Mouse (Mus musculus) cortical plate, adult 2 months (tissue): Measurements from ENCODE around the gene Zfp941.

ENCODE experiments used
- CTCF ChIP-seq: fragments of 200-500 bp; IDR thresholded peaks from 2 replicates; pipeline ENCODE4 v1.5.1; 2011; ENCODE audit warnings: mild to moderate bottlenecking, control low read depth, low read length; ENCODE audit not compliant: insufficient read depth; ENCODE audit errors: extremely low read depth
- POLR2A ChIP-seq: fragments of 200-500 bp; IDR thresholded peaks from 2 replicates; pipeline ENCODE4 v1.6.1; 2011; ENCODE audit warnings: mild to moderate bottlenecking, low read length, control low read depth; ENCODE audit not compliant: insufficient read depth; ENCODE audit errors: extremely low read depth

DNA sequence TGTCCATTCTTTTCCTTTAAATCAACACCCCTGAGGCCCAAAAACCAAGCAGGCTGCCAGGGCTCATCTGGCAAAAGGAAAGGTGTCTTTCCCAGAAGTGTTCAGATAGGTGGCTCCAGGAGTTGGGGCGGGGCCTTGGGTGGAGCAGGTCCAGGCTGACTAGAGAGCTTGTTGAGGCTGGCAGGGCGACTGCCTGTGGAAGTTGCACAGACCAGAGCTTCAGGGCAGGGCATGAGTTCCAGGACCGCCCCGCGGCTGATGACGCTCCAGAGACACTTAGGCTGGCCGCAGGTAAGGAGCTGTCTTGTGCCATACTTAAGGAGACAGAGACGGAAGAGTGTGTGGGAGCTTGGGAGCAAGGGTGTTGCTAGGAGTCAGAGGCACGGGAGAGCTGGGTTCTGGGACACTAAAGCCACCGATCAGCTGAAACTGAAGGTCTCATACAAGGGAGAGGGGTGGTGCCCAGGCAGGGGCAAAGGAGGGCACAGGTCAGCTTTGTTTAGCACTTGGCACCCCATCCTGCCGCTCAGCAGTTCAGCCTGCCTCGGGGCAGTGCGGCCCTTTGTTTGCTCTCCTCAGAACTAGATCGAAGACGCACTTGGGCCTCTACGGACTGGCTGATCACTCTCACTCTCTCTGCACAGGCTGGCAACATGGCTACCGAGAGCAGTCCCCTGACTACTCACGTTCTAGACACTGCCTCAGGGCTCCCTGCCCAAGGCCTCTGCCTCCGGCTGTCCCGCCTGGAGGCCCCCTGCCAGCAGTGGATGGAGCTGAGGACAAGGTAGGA lies 13.2 kb upstream of the Zfp941 start, which contains the start of gene Urah:
- TF ChIP-seq POLR2A = no peak
- no peak for TF ChIP-seq CTCF
